Mouse (Mus musculus): ENCODE results near the gene Il6st.

The Il6st gene

GRCm38 (mm10) chr13:112522261-112522660 lies 58.4 kb downstream of the Il6st start:
- no peak for DNase-seq (ENCODE audit: extremely low spot score, low read depth, low spot score)

- DNase-seq (ENCODE audit: extremely low spot score, low read depth, low spot score) = no peak
These were observed 59.0 kb downstream of the Il6st start for GRCm38 (mm10) chr13:112522896-112523295.

- no peak for DNase-seq (ENCODE audit: extremely low spot score, low read depth, low spot score)
These were observed 59.6 kb downstream of the Il6st start for GRCm38 (mm10) chr13:112523346-112523970.

GRCm38 (mm10) chr13:112527186-112527585 lies 63.3 kb downstream of the Il6st start:
- DNase-seq (ENCODE audit: extremely low spot score, low read depth, low spot score) = no peak

DNA sequence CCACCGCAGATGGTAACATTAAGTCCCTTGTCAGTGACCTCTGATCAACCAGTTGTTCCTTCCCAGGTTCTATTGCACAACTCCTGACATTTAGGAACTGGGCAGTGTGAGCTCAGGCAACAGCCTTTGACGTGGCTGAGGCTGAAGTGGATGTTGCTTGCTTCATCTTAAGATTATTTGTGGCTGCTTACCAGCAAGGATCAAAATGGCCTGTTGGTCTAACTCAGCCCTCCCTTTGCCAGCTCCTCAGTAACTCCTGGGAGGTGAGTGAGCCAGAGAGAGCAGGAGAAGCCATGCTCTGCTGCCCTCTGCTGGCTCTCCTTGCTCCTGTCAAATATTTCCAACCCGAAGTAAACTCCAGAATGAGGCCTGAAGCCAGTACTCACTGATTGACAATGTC lies 66.0 kb downstream of the Il6st start:
- peak; percentile 67 for DNase-seq (ENCODE audit: extremely low spot score, low read depth, low spot score)

DNA sequence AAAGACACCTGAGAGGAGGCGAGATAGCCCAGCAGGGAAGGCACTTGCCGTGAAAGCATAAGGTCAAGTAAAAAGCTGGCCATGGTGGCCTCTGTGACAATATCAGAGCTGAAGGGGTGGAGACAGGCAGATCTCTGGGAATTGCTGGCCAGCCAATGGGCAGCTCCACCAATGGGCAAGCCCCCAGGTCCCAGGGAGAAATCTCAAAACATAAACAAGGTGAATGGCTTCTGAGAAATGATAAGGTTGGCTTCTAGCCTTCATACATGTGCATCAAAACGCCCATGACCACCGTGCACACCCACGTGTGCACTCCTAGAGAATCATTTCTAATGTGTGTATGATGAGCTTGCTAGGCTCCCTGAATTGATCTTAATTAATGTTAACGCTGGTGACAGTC lies 68.4 kb downstream of the Il6st start:
- DNase-seq (ENCODE audit: extremely low spot score, low read depth, low spot score) = no peak

GRCm38 (mm10) chr13:112533556-112533955 lies 69.7 kb downstream of the Il6st start:
- DNase-seq (ENCODE audit: extremely low spot score, low read depth, low spot score) = no peak

GRCm38 (mm10) chr13:112536611-112537010 lies 72.7 kb downstream of the Il6st start:
- DNase-seq (ENCODE audit: extremely low spot score, low read depth, low spot score) = no peak

- DNase-seq (ENCODE audit: extremely low spot score, low read depth, low spot score) = no peak
These were observed 73.2 kb downstream of the Il6st start for GRCm38 (mm10) chr13:112537065-112537464.

GRCm38 (mm10) chr13:112540616-112541015 lies 76.7 kb downstream of the Il6st start:
- DNase-seq (ENCODE audit: extremely low spot score, low read depth, low spot score) = no peak

DNA sequence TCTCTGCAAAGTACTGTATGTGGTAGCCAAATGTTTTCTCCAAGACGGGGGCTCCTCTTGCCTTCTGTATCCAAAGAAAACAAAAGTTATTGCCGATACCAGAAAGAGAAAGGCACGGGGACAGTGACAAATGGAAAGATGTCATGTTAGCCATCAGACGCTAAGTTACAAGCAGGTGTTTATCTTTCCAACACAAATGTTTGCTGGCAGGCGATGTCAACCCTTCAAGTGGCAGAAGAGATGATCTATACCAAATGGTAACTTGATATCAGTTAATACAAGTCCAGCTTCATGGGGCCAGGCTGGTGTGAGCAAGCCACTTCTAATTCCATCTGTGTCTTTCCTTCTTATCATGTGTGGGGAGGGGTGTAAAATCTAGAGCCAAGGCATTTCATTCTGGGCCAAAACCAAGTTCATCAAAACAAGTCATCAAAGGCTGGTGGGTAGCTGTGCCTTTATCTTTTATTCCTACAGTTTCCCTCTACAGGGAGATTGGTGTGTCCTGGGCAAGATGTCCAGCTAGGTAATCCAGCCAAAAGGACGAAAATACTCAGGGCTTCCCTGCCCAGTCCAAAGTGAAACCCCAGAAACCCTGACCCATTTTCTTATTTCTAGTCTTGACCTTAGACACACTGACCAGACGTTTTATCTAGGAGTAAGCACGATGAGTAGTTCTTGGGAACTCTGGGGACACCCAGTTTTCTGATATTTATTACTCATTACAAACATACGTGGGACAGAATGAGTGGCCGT lies 77.5 kb downstream of the Il6st start:
- no peak for DNase-seq (ENCODE audit: extremely low spot score, low read depth, low spot score)

- DNase-seq (ENCODE audit: extremely low spot score, low read depth, low spot score) = no peak
These were observed 88.0 kb downstream of the Il6st start for GRCm38 (mm10) chr13:112551641-112552548.

GRCm38 (mm10) chr13:112553304-112553703 lies 89.4 kb downstream of the Il6st start:
- no peak for DNase-seq (ENCODE audit: extremely low spot score, low read depth, low spot score)

DNA sequence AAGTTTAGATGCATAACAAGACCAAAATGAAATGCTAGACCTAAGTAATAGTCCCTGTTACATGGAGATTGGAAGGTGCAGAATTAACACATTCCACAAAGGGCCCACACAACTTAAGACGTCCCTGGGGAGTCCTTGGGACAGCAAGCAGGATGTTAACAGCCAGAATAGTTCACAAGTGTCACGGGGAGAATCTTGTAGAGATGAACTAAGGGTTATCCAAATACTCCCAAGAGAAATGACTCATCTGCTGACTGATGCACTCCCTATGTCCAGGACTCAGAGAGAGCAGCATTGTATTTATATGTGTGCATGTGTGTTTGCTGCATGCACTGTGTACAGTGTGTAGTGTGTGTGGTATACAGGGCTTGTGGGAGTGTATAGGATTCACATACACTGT lies 92.6 kb downstream of the Il6st start:
- no peak for DNase-seq (ENCODE audit: extremely low spot score, low read depth, low spot score)
